Mouse (Mus musculus) adrenal gland (tissue): ENCODE measurements around the gene Dld.

ENCODE experiments used
- intact Hi-C: fragments of 180-260 bp; cut with DNase I; formaldehyde crosslinking; loops from one replicate; pipeline ENCODE4 v1.15.1; 2025

Gene Dld

DNA sequence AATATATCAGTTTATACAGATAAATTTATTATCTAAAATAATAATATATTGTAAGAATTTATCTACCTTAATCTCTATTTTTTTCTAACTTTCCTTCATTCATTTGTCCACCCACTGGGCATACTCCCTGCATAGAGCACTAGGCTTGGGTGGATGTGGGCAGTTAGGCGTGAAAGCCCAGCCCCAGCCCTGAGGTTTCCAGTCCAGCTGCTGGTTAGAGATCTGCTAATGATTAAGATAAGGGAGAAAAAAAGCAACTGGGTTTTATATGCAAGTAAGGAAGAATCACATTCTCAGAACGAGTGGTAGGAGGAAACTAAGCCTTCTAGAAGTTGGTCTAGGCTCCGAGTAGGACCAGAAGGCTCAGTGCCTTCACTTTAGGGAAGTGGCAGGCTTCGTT is 55.2 kb downstream of the Dld start:
- intact Hi-C loops: no loop called here

DNA sequence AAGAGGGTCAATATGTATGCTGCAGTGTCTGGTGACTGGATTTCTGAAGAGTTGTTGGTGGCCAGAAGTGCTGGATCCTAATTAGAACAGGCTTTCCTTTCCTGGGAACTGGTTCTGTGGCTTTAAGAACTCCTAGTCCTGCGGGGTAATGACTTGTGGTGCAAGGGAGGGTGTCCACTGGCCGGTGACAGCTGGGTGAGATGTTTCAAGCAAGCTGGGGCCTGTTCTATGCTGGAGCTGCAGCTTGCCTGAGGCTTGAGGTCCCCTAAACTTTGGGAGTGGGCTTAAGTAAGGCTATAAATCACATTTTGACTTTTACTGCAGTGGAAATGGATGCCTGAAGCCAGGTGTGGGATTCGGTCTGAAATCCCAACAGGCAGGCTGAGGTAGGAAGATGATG is 55.7 kb downstream of the Dld start:
- intact Hi-C loops: no loop called here

- intact Hi-C loops: no loop called here
Observed at GRCm38 (mm10) chr12:31294996-31295395, 56.3 kb downstream of the Dld start.

GRCm38 (mm10) chr12:31294526-31294925 is 56.7 kb downstream of the Dld start:
- intact Hi-C loops: no loop called here

- intact Hi-C loops: no loop called here
Observed at GRCm38 (mm10) chr12:31293361-31294142, 57.7 kb downstream of the Dld start.

DNA sequence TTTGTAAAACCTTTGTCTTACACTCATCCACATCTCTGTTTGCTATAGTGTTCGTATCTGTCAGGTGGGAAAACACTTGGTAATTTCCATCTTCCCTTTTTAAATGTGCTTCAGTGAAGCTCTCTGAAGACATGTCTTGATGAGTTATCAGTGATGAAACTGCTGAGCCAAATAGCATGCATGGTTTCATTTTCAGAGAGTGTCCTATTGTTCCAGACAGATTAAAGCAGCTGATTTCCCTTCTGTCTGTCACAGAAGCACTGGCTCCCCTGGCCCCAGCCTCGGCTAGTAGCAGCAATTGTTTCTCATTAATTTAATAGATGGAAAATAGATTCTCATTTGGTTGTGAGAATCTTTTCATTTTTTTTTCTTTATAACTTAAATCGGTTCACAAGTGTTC is 60.3 kb downstream of the Dld start:
- intact Hi-C loops: no loop called here

GRCm38 (mm10) chr12:31289046-31289445 is 62.2 kb downstream of the Dld start:
- intact Hi-C loops: no loop called here

DNA sequence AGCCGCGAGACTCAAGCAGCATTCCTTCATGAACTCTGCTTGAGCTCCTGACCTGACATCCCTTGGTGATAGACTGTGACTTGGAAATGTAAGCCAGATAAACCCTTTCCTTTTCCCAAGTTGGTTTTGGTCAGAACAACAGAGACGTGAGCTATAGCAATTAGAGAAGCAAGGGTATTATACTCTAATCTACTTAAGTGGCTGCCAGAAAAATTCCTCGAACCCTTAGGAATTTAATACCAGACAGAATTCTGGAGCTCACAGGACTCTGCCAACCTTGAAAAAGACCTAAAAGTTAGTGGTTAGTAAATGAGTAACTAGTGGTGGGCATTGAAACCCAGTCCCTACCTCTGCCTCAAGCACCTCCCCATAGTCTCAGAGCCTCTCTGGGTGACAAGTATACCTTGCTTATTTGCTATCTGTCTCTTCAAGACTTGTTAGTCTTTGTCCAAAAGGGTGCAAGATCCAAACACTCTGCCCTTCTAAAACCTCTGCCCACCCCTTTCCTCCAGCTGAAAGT is 67.6 kb downstream of the Dld start:
- intact Hi-C loops: loop anchor here (5.0 kb wide), 1 partner anchor 121 kb away; no protein-coding TSS in a partner anchor

- intact Hi-C loops: loop anchor here (5.0 kb wide), 1 partner anchor 121 kb away; no protein-coding TSS in a partner anchor
Observed at GRCm38 (mm10) chr12:31283131-31283530, 68.1 kb downstream of the Dld start.

GRCm38 (mm10) chr12:31282241-31282640 is 69.0 kb downstream of the Dld start:
- intact Hi-C loops: loop anchor here (5.0 kb wide), 1 partner anchor 120 kb away; no protein-coding TSS in a partner anchor
